Mouse (Mus musculus) thymus, postnatal 10 days (tissue): ENCODE data around the gene Dvl1.
A peak's percentile ranks its signal among the peaks of the same experiment; 100 is the strongest.

Experiments
- DNase-seq, 2 experiments: peaks; one replicate each; pipeline ENCODE4 v3.0.0; 2021; ENCODE audit warnings: low spot score in 2 of 2

Gene Dvl1

DNA sequence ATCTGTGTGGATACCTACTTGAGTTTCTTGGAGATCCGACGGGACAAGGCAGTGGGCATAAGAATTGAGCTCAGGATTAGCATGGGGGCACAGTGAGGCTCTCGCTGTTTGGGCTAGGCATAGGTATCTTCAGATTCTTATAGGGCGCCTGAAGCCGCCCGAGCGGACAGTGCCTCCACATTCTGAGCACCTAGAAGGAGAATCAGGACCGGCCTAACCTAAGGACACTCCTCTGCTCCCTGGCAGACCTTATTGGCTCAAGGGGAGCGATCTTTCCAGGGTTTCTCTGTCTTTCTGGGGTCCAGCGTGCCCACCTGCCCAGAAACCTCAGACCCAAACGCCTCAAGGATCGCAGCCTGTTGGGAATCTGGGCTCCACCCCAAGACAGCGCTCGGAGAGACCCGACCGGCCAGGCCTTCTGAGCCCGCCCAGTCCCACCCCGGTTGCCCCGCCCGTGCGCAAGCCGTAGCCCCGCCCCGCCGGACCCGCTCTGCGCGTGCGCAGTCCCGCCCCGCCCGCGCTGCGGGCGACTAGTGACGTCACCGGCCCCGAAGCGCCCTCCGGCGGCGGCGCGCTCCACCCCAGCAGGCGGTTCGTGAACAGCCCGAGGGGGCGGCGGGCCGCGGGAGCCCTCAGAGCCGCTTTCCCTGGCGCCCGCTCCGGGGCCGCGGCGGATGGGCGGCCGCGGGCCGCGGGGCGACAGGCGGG, at the start of gene Dvl1:
TSS of gene Dvl1 (plus strand) at position 532 of the 708 bp plus-strand sequence.
- peak; percentile 86 to 98 for DNase-seq

DNA sequence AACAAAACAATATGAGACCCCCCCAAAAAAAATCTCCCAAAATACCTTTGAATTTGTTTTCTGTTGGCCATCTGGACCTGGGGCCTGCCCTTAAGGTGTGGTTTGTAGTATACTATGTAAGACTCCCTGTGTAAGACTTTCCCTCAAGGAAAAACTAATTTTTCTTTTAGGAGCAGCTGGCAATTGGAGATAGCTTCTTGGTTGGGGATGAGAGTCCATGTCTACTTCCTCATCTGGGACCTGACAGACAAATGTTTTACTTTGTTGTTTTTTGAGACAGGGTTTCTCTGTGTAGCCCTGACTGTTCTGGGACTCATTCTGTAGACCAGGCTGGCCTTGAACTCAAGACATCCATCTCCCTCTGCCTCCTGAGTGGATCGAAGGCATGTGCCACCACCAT, 45.1 kb upstream of the Dvl1 start:
- no peak for DNase-seq

DNA sequence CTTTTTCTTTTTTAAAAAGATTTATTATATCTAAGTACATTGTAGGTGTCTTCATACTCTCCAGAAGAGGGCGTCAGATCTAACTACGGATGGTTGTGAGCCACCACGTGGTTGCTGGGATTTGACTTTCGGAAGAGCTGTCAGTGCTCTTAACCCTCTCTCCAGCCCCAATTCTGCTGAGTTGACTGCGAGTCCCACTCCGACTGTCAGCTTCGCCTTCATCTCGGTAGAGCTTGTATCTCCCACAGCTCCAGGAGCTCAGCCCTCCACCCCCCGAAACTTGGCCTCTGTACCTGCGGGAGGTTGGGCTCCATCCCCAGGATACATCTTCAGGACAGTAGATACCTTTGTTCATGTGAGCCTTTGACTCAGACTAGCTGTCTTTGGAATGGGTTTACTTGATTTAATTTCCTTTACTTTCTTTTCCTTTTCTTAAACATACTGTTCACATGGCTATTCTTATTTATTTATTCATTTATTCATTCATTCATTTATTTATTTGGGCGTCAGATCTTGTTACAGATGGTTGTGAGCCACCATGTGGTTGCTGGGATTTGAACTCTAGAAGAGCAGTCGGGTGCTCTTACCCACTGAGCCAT, 44.4 kb upstream of the Dvl1 start, which contains the start of gene Mrpl20:
TSS of gene Mrpl20 (plus strand) at position 138 of the 599 bp plus-strand sequence.
- no peak for DNase-seq

GRCm38 (mm10) chr4:155803340-155804041, 43.7 kb upstream of the Dvl1 start:
- DNase-seq: peak; percentile 94 to 98

DNA sequence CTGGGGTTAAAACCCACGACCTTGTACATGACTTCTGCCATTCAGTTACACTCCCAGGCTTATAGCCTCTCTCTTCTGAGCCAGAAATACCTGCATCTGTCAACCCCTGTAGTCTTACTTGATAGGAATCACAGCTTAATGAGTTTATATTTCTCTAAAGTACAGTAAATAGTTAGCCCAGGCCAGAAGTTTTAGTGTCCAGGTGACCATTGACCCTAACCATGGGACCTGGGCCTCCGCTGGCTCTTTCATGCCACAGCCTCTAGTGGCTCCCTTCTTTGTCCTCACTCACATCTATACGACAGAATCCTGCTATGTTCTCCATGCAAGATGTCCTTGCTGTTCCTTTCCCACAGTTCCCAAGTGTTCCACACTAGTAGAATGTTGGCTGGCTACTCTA, 39.4 kb upstream of the Dvl1 start:
- no peak for DNase-seq

DNA sequence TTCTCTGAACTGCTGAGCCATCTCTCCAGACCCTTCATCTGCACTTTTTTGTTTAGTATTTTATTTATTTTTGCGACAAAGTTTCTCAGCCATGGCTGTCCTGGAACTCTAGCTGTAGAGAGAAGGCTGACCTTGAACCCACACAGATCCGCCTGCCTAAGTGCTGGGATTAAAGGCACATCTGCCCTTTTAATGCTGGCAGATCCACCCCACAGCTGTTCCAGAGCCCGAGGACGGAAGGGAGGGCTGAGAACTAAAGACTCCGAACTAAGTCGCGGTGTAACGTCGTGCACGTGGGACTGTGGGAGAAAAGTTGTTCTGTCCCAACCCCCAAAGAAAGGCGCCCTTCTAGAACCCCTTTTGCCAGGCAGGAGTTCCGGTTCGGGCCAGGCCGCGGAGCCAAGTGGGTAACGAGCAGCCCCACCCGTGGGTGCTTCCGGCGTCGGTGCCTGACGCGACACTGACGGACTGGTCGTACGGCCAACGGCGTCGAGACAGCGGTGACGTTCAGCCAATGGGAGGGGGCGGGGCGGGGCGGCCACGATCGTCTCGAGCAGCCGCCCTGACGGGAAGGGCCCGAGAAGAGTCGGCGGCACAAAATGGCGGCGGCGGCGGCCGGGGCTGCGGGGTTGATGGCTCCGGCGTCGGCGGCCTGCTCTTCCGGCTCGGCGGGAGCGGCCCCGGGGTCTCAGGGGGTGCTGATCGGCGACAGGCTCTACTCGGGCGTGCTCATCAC, 35.1 kb upstream of the Dvl1 start, which contains the start of gene Ccnl2:
TSS of gene Ccnl2 (plus strand) at position 561 of the 736 bp plus-strand sequence.
- peak; percentile 90 to 93 for DNase-seq

DNA sequence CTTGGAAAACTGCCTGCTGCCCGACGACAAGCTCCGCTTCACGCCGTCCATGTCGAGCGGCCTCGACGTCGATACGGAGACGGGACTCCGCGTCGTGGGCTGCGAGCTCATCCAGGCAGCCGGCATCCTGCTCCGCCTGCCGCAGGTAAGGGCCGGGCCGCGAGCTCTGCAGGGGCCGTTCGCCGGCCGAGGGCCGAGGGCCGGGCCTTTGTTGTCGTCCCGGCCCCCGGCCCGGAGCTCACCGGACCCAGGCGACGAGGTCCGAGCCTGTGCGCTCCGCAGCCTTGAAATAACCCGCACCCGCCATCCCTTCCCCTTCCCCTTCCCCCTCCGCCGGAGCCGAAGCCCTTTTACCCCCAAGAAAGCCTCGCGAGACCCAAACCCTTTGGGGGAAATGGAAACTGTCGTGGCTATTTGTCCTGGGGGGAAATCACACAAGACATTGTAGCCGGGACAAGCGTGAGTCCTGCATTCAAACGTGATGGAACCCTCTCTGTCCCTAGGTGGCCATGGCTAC, 34.5 kb upstream of the Dvl1 start:
- peak; percentile 22 to 36 for DNase-seq

GRCm38 (mm10) chr4:155817533-155817932, 29.7 kb upstream of the Dvl1 start:
- DNase-seq: no peak

DNA sequence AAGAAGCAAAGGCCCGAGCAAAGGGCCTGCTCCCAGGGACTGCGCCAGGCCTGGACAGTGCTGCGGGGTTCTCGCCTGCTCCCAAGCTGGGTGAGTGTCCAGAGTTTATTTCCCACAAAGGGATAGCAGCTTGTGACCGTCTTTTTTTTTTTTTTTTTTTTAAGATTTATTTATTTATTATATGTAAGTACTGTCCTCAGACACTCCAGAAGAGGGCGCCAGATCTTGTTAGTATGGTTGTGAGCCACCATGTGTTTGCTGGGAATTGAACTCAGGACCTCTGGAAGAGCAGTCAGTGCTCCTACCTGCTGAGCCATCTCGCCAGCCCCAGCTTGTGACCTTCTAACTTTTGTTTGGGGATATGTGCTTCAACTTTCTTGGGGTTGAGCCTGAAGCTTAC, 26.2 kb upstream of the Dvl1 start:
- no peak for DNase-seq

GRCm38 (mm10) chr4:155823443-155823842, 23.8 kb upstream of the Dvl1 start:
- DNase-seq: no peak

DNA sequence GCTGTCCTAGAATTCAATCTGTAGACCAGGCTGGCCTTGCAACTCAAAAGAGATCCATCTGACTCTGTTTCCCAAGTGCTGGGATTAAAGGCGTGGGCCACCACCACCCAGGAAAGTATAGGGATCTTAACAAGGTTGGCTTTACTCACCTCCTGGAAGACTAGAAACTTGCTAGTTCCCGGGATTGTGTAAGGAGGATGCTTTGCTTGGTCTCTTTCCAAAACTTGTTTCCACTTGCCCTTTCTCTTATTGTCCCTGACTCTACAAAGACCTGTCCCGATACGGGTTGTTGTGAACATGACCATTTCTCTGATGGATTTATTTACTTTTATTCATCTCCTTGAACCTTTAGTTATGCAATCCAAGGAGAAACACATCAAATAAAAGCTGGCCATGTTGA, 17.3 kb upstream of the Dvl1 start:
- DNase-seq: no peak

DNA sequence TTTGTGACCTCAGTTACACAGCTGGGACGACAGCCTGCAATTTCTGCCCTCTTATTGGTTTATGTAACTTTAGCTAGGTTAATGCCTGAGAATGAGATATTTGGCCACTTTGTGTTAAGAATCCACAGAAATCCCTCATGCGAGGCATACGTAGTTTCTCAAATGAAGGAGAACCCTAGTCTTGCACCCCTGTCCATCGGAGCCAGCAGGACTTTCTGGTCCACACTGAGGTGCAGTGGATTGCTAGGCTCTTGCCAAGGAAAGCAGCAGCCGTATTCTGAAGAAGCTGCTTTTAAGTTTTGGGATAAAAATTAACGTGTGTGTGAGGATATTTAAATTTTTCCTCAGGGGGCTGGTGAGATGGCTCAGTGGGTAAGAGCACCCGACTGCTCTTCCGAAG, 16.6 kb upstream of the Dvl1 start:
- DNase-seq: no peak

DNA sequence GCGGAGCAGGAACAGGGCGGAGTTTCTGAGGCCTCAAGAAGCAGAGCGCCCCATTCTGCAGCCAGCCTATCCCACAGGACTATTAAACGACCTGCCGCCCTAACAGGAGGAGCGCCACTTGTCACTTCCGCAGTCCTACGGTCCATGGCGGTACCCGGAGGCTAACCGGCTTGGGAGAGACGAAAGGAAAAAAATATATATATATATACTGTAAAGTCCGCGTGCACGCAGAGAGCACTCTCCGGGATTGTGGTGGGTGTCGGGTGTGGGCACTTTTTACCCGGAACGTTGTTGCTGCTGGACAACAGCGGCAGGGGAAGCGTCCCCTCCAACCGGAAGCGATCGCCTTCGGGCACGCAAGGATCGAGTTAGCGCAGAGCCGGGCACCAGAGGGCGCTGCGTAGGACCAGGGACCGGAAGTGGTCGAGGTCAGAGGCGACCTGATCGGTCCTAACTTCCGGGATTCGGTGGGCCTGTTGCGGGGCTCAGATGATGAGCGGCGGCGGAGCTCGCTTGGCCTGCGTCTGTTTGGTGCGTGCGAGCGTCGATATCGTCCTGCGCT, 15.9 kb upstream of the Dvl1 start, which contains the start of gene Aurkaip1:
TSS of gene Aurkaip1 (plus strand) at position 68 of the 562 bp plus-strand sequence.
- DNase-seq: peak; percentile 92 to 96

DNA sequence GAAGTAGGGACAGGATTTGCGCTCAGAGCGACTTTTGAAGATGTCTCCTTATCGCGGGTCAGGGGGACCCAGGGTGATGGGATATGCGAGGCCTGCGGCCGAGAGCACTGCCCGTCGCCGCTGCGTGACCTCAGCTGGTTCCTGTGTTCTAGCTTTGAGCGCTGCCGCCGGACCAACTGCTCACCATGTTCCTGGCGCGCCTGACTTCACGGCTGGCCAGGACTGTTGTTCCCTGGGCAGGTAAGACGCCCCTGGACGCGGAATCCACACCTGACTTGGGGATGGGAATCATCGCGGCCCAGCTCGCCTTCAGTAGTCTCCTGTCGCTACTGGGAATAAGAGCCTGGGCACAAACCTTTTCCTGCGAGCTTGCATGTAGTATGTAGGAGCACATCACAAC, 15.4 kb upstream of the Dvl1 start:
- DNase-seq: no peak

DNA sequence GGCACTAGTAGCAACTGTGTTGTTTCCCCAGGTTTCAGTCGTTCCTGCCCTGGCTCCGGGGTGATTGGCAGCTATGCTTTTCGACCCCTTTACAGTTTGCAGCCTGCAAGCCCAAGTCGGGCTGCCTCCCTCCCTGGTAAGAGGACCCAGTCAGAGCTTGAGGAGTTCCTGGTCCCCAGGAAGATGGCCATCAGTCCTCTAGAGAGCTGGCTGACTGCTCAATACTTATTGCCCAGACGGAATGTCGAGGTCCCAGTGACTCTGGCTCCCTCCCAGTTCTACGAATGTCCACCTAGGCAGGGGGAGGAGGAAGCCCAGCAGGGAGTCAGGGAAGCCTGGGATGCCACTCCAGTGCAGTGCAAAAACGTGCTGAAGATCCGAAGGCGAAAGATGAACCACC, 14.9 kb upstream of the Dvl1 start:
- no peak for DNase-seq

DNA sequence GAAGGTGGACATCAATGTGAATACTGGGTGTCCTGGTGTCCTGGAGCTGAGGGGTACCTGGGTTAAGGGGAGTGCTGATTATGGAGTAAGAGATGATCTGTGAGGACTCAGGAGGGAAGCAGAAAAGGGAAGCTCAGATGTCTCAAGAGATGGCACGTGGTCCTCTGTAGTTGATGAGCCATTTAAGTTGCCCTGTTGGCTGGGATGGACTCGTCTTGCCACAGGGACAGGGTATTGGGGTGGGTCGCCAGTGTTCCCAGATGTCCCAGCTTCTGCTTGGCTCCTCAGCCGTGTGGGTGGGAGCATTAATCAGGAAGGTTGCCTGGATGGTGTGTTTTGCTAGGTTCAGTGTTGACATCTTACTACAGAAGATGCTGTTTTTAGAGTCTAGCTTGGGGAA, 14.0 kb upstream of the Dvl1 start:
- DNase-seq: no peak

DNA sequence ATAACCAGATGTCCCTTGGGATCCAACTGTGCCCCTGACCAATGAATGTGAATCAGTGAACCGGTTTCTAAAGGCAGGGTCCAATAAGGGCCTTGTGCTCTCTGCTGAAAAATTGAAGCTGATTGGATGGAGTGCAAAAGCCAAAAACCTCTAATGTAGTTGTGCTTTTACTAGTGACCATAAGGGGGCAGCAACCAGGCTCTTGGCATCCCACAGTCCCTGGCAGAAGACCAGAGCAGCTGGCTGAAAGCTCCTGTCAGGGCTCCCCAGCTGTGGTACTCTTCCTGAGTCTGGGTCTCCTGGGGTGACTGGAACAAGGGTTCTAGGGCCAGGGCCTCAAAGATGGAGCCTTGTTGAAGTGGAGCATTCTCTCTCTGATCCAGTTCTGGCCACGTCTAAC, 13.4 kb upstream of the Dvl1 start:
- DNase-seq: peak; percentile 48 to 77

DNA sequence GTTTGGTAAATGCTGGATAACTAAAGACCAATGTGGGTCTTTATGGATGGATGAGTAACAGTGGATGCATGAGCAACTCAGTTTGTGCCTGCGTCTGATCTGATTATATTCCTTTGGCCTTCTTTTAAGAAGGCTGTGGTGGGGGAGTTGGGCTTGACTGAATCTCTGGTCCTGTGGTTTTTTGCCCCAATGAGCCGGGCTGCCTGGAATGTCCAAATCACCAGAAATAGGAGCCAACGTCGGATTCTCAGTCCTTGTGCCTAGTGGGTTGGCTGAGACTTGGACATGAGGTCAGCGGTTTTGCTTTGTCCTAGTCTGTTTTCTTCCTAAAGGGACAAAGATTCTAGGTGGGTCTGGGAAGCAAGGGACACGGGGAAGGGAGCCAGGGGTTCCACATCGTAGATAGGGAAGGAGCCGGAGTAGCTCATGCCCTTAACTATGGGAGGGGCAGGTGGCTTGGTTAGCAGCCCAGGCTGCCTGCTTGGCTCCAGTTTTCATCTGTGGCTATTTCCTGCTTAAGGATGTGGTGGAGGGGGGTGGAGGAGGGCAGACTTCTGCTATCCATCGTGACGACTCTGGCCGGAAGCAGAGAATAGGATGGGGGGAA, 9.7 kb upstream of the Dvl1 start:
- no peak for DNase-seq

DNA sequence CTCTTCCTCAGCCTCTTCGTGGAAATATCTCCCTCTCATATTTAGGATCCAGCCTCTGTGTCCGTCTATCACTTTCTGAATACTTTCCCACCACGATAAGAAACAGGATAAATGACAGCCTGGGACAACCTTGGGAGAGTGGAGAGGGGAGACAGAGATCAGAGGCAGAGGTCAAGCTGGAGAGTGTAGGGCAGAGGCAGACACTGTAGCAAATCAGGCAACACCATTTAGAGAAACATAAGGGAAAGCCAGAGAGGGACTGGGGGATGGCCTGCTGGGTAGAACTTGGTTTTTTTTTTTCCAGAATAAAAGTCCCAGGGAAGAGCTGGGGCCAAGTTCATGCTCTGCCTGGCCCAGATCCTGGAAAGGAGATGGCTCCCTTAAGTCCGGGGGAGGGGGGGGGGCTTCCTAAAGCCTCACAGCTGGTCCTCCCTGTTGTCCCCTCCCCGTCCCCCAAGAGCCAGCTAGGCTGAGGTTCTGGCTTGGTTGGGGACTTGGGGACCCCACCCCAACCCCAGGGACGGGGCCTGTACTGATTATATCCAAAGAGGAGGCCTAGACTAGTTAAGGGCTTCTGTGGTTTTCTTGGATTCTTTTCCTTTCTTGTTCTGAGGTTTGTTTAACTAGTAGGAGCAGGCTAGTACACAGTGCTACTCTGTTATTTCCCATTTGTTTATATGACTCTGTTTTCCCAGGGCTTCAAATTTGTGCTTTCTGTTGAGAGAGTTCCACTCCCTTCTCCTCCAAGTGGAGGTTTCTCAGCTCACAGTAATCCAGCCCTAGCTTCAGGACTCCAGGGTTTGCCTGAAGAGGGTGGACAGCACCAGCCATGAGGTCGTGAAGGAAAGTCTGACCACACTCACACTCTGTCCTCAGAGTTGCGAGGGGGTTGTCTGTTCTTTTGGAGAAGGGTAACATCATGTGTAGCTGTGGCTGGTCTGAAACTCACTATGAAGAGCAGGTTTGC, 8.7 kb upstream of the Dvl1 start:
- no peak for DNase-seq

GRCm38 (mm10) chr4:155839483-155839910, 7.7 kb upstream of the Dvl1 start, which contains the start of gene Mxra8:
TSS of gene Mxra8 (plus strand) at chr4:155839680.
- DNase-seq: no peak
